Comparison of ENCODE assay signal across 12 mouse cellular contexts in genomic region chrX:73881463-73881862, GRCm38 (mm10). TPM values are rescaled to one million over a fixed set of nuclear protein-coding genes. Genes with fewer than 3 reads are reported as not detected.
A peak's percentile ranks its signal among the peaks of the same experiment; 100 is the strongest.
DNase-seq lines count a peak whose midpoint lies in the region; ATAC-seq and TF ChIP-seq lines count a peak whose summit lies in the region.
"Had no signal": no experiment of that assay in that cellular context is flagged by ENCODE, and none has a peak within 500 bp of the region (broad histone marks: within the 10 kb centered on the region; RNA-seq: fewer than 3 reads in every experiment).

No protein-coding gene starts in this region.

- 28% methylated on average over 6 of the region's 6 CpGs for WGBS in stomach, embryonic 15.5 days
- WGBS in stomach, postnatal 0 days: 31% methylated on average over 6 of the region's 6 CpGs
- 18% methylated on average over 6 of the region's 6 CpGs for WGBS in hindbrain, embryonic 14.5 days
- 28% methylated on average over 6 of the region's 6 CpGs for WGBS in limb, embryonic 14.5 days
- 25% methylated on average over 6 of the region's 6 CpGs for WGBS in liver, embryonic 11.5 days

- H3K36me3 ChIP-seq in stomach, embryonic 15.5 days: no peaks in the 10 kb centered on the region
- no peaks in the 10 kb centered on the region for H3K36me3 ChIP-seq in stomach, postnatal 0 days (ENCODE audit: control insufficient read depth, insufficient read depth, low read length)
- no peaks in the 10 kb centered on the region for H3K36me3 ChIP-seq in hindbrain, embryonic 14.5 days (replicated peaks; ENCODE audit: control insufficient read depth, insufficient read depth)
- no peaks in the 10 kb centered on the region for H3K36me3 ChIP-seq in limb, embryonic 14.5 days (ENCODE audit: control insufficient read depth, insufficient read depth, low read length)
- H3K36me3 ChIP-seq in liver, embryonic 11.5 days (ENCODE audit: control insufficient read depth, insufficient read depth, low read length): no peaks in the 10 kb centered on the region
- H3K36me3 ChIP-seq: liver, embryonic 13.5 days had no signal

- H3K4me2 ChIP-seq in stomach, embryonic 15.5 days: peak overlapping the region; percentile 73
- no peak overlapping the region for H3K4me2 ChIP-seq in stomach, postnatal 0 days (replicated peaks; ENCODE audit: low read depth)
- H3K4me2 ChIP-seq in hindbrain, embryonic 14.5 days (replicated peaks): peak overlapping the region; percentile 63
- peak overlapping the region; percentile 70; the same call in 1 of the 2 replicates for H3K4me2 ChIP-seq in limb, embryonic 14.5 days (replicated peaks; ENCODE audit: low read depth, low read length, severe bottlenecking)
- H3K4me2 ChIP-seq in liver, embryonic 11.5 days: no peak overlapping the region

- H3K4me3 ChIP-seq in stomach, embryonic 15.5 days (replicated peaks): no peak overlapping the region
- no peak overlapping the region for H3K4me3 ChIP-seq in stomach, postnatal 0 days (ENCODE audit: low read depth, low read length)
- peak overlapping the region; percentile 56; the same call in 1 of the 2 replicates for H3K4me3 ChIP-seq in hindbrain, embryonic 14.5 days (replicated peaks; ENCODE audit: low read length)
- no peak overlapping the region for H3K4me3 ChIP-seq in limb, embryonic 14.5 days (replicated peaks; ENCODE audit: low read length)
- no peak overlapping the region for H3K4me3 ChIP-seq in liver, embryonic 11.5 days (ENCODE audit: low read depth, low read length)

- TF ChIP-seq CTCF in stomach, postnatal 0 days (IDR thresholded peaks at IDR 0.05; ENCODE audit: low read depth): no peak

- H3K27me3 ChIP-seq in stomach, embryonic 15.5 days (replicated peaks): 0 out of 2 replicates have a peak, but pooled peaks cover 4% of the 10 kb centered on the region
- H3K27me3 ChIP-seq in stomach, postnatal 0 days (ENCODE audit: control insufficient read depth, insufficient read depth, low read length): no peaks in the 10 kb centered on the region
- H3K27me3 ChIP-seq in hindbrain, embryonic 14.5 days (ENCODE audit: control insufficient read depth, insufficient read depth, low read length): no peaks in the 10 kb centered on the region
- peaks cover 9% of the 10 kb centered on the region; the same call in 1 of the 2 replicates for H3K27me3 ChIP-seq in limb, embryonic 14.5 days (ENCODE audit: control insufficient read depth, insufficient read depth, low read length)
- peaks cover 34% of the 10 kb centered on the region for H3K27me3 ChIP-seq in liver, embryonic 11.5 days (replicated peaks; ENCODE audit: control insufficient read depth, insufficient read depth, low read length)
- H3K27me3 ChIP-seq: CH12.LX had no signal

- no peaks in the 10 kb centered on the region for H3K9me3 ChIP-seq in stomach, embryonic 15.5 days
- no peaks in the 10 kb centered on the region for H3K9me3 ChIP-seq in stomach, postnatal 0 days (ENCODE audit: control insufficient read depth, low read length)
- H3K9me3 ChIP-seq in hindbrain, embryonic 14.5 days (ENCODE audit: control insufficient read depth, low read length): no peaks in the 10 kb centered on the region
- no peaks in the 10 kb centered on the region for H3K9me3 ChIP-seq in limb, embryonic 14.5 days (ENCODE audit: control insufficient read depth, low read length)
- H3K9me3 ChIP-seq in liver, embryonic 11.5 days (ENCODE audit: control insufficient read depth, low read length): no peaks in the 10 kb centered on the region
- H3K9me3 ChIP-seq: liver, embryonic 13.5 days had no signal

- no peak for TF ChIP-seq EP300 in stomach, postnatal 0 days (optimal IDR thresholded peaks at IDR 0.05)

- no peak for DNase-seq in stomach, postnatal 0 days (ENCODE audit: low spot score)
- DNase-seq in hindbrain, embryonic 14.5 days (ENCODE audit: low spot score): no peak
- DNase-seq in limb, embryonic 14.5 days (ENCODE audit: low spot score): no peak
- no peak for DNase-seq in liver, embryonic 11.5 days (ENCODE audit: low spot score)
- DNase-seq in lung, postnatal 10 days: no peak
- DNase-seq in left cerebral cortex, adult 8-10 months (ENCODE audit: low spot score in 2 of 2): no peak
- no peak for DNase-seq in layer of hippocampus, adult 8-10 months (ENCODE audit: low spot score in 2 of 2)
- DNase-seq: adrenal gland, postnatal 25 days; heart, postnatal 4 days; liver, embryonic 13.5 days had no signal

- ATAC-seq in stomach, embryonic 15.5 days (ENCODE audit: insufficient read depth, low FRiP score, low read depth): no peak
- ATAC-seq in stomach, postnatal 0 days (ENCODE audit: low FRiP score, low TSS enrichment): no peak
- ATAC-seq in hindbrain, embryonic 14.5 days (ENCODE audit: low FRiP score): peak; percentile 34
- no peak for ATAC-seq in limb, embryonic 14.5 days (ENCODE audit: low FRiP score, low read depth)
- ATAC-seq in liver, embryonic 11.5 days (replicated peaks; ENCODE audit: low FRiP score): no peak

- H3K27ac ChIP-seq in stomach, embryonic 15.5 days: no peak overlapping the region
- H3K27ac ChIP-seq in stomach, postnatal 0 days (replicated peaks): no peak overlapping the region
- H3K27ac ChIP-seq in hindbrain, embryonic 14.5 days: peak overlapping the region; percentile 79; the same call in 1 of the 2 replicates
- no peak overlapping the region for H3K27ac ChIP-seq in limb, embryonic 14.5 days (replicated peaks; ENCODE audit: low read depth, low read length)
- H3K27ac ChIP-seq in liver, embryonic 11.5 days (ENCODE audit: low read depth, low read length): no peak overlapping the region
- H3K27ac ChIP-seq: liver, embryonic 13.5 days had no signal

- no peaks in the 10 kb centered on the region for H3K4me1 ChIP-seq in stomach, embryonic 15.5 days
- H3K4me1 ChIP-seq in stomach, postnatal 0 days (replicated peaks; ENCODE audit: control insufficient read depth, insufficient read depth): no peaks in the 10 kb centered on the region
- peaks cover 8% of the 10 kb centered on the region; the same call in 1 of the 2 replicates for H3K4me1 ChIP-seq in hindbrain, embryonic 14.5 days (replicated peaks; ENCODE audit: control insufficient read depth, insufficient read depth, low read length)
- H3K4me1 ChIP-seq in limb, embryonic 14.5 days (ENCODE audit: control insufficient read depth, insufficient read depth, low read length): peaks cover 2% of the 10 kb centered on the region; the same call in 1 of the 2 replicates
- H3K4me1 ChIP-seq in liver, embryonic 11.5 days (replicated peaks; ENCODE audit: control insufficient read depth, insufficient read depth, low read length): no peaks in the 10 kb centered on the region

- no peak overlapping the region for H3K9ac ChIP-seq in stomach, embryonic 15.5 days
- H3K9ac ChIP-seq in stomach, postnatal 0 days (ENCODE audit: low read length): no peak overlapping the region
- peak overlapping the region; percentile 80 for H3K9ac ChIP-seq in hindbrain, embryonic 14.5 days
- no peak overlapping the region for H3K9ac ChIP-seq in limb, embryonic 14.5 days (ENCODE audit: low read depth, low read length, severe bottlenecking)
- H3K9ac ChIP-seq in liver, embryonic 11.5 days (ENCODE audit: low read depth, low read length): no peak overlapping the region
- H3K9ac ChIP-seq: liver, embryonic 13.5 days had no signal

- no peak for TF ChIP-seq POLR2A in limb, embryonic 14.5 days (IDR thresholded peaks at IDR 0.05; ENCODE audit: borderline replicate concordance, extremely low read depth, insufficient read depth, insufficient read length)

RNA-seq across cellular contexts. Expression of gene Avpr2, which starts 10.4 kb away (rescaled TPM):
- polyA plus RNA-seq in stomach, embryonic 15.5 days (2015; fragmentation: Nextera tagmentation; extraction: Ambion mirVana): 0.21 and 0.22 TPM in 2 replicates
- polyA plus RNA-seq in stomach, postnatal 0 days (2015; fragmentation: Nextera tagmentation; extraction: Ambion mirVana): 0.42 and 0.67 TPM in 2 replicates
- 0.39 TPM in 1 of 2 replicates, not detected in the other for polyA plus RNA-seq in hindbrain, embryonic 14.5 days (2014; fragmentation: Nextera tagmentation; extraction: Ambion mirVana)
- 0.03 TPM in 1 of 2 replicates, not detected in the other for polyA plus RNA-seq in limb, embryonic 14.5 days (2012; rRNA removed)
- polyA plus RNA-seq in limb, embryonic 14.5 days (2014; fragmentation: Nextera tagmentation; extraction: Ambion mirVana): 0.10 TPM in 1 of 2 replicates, not detected in the other
- 0.17 and 0.22 TPM in 2 replicates for polyA plus RNA-seq in liver, embryonic 11.5 days (2014; fragmentation: Nextera tagmentation; extraction: Ambion mirVana)
- not detected for total RNA-seq in left cerebral cortex, adult 8-10 months (2022)
- total RNA-seq in layer of hippocampus, adult 8-10 months (2022): not detected
- total RNA-seq: adrenal gland, postnatal 25 days; heart, postnatal 4 days had no signal

RNA-seq across cellular contexts. Expression of gene L1cam, which starts 14.4 kb away (rescaled TPM):
- 8.2 and 9.3 TPM in 2 replicates for polyA plus RNA-seq in stomach, embryonic 15.5 days (2015; fragmentation: Nextera tagmentation; extraction: Ambion mirVana)
- 3.9 and 5.8 TPM in 2 replicates for polyA plus RNA-seq in stomach, postnatal 0 days (2015; fragmentation: Nextera tagmentation; extraction: Ambion mirVana)
- 135 and 147 TPM in 2 replicates for polyA plus RNA-seq in hindbrain, embryonic 14.5 days (2014; fragmentation: Nextera tagmentation; extraction: Ambion mirVana)
- polyA plus RNA-seq in limb, embryonic 14.5 days (2012; rRNA removed): 7.8 and 8.6 TPM in 2 replicates
- 2.9 and 4.6 TPM in 2 replicates for polyA plus RNA-seq in limb, embryonic 14.5 days (2014; fragmentation: Nextera tagmentation; extraction: Ambion mirVana)
- polyA plus RNA-seq in liver, embryonic 11.5 days (2014; fragmentation: Nextera tagmentation; extraction: Ambion mirVana): 0.42 and 0.95 TPM in 2 replicates
- total RNA-seq in left cerebral cortex, adult 8-10 months (2022): 100 to 1,000 TPM; 147 to 158 (median 153) TPM
- total RNA-seq in layer of hippocampus, adult 8-10 months (2022): 100 to 1,000 TPM; 117 to 151 (median 128) TPM

RNA-seq across cellular contexts. Expression of gene Arhgap4, which starts 40.2 kb away (rescaled TPM):
- polyA plus RNA-seq in stomach, embryonic 15.5 days (2015; fragmentation: Nextera tagmentation; extraction: Ambion mirVana): 4.5 and 5.7 TPM in 2 replicates
- polyA plus RNA-seq in stomach, postnatal 0 days (2015; fragmentation: Nextera tagmentation; extraction: Ambion mirVana): 1.2 TPM in 2 replicates
- 3.0 and 3.1 TPM in 2 replicates for polyA plus RNA-seq in hindbrain, embryonic 14.5 days (2014; fragmentation: Nextera tagmentation; extraction: Ambion mirVana)
- polyA plus RNA-seq in limb, embryonic 14.5 days (2012; rRNA removed): 8.8 and 9.3 TPM in 2 replicates
- polyA plus RNA-seq in limb, embryonic 14.5 days (2014; fragmentation: Nextera tagmentation; extraction: Ambion mirVana): 2.7 and 3.7 TPM in 2 replicates
- 10.2 and 12.9 TPM in 2 replicates for polyA plus RNA-seq in liver, embryonic 11.5 days (2014; fragmentation: Nextera tagmentation; extraction: Ambion mirVana)
- total RNA-seq in left cerebral cortex, adult 8-10 months (2022): 1 to 10 TPM; 4.3 to 5.1 (median 4.7) TPM
- total RNA-seq in layer of hippocampus, adult 8-10 months (2022): 1 to 10 TPM; 4.9 to 8.0 (median 6.0) TPM

RNA-seq across cellular contexts. Expression of gene Naa10, which starts 40.3 kb away (rescaled TPM):
- polyA plus RNA-seq in stomach, embryonic 15.5 days (2015; fragmentation: Nextera tagmentation; extraction: Ambion mirVana): 144 and 156 TPM in 2 replicates
- 82.6 and 88.2 TPM in 2 replicates for polyA plus RNA-seq in stomach, postnatal 0 days (2015; fragmentation: Nextera tagmentation; extraction: Ambion mirVana)
- 86.8 and 98.0 TPM in 2 replicates for polyA plus RNA-seq in hindbrain, embryonic 14.5 days (2014; fragmentation: Nextera tagmentation; extraction: Ambion mirVana)
- polyA plus RNA-seq in limb, embryonic 14.5 days (2012; rRNA removed): 114 and 128 TPM in 2 replicates
- 112 and 117 TPM in 2 replicates for polyA plus RNA-seq in limb, embryonic 14.5 days (2014; fragmentation: Nextera tagmentation; extraction: Ambion mirVana)
- 210 TPM in 2 replicates for polyA plus RNA-seq in liver, embryonic 11.5 days (2014; fragmentation: Nextera tagmentation; extraction: Ambion mirVana)
- total RNA-seq in left cerebral cortex, adult 8-10 months (2022): 10 to 100 TPM; 47.7 to 62.7 (median 57.0) TPM
- 10 to 100 TPM; 64.7 to 73.9 (median 67.1) TPM for total RNA-seq in layer of hippocampus, adult 8-10 months (2022)

RNA-seq across cellular contexts. Expression of gene Renbp, which starts 49.2 kb away (rescaled TPM):
- polyA plus RNA-seq in stomach, embryonic 15.5 days (2015; fragmentation: Nextera tagmentation; extraction: Ambion mirVana): 49.5 and 55.0 TPM in 2 replicates
- polyA plus RNA-seq in stomach, postnatal 0 days (2015; fragmentation: Nextera tagmentation; extraction: Ambion mirVana): 19.2 and 19.7 TPM in 2 replicates
- 11.3 and 15.4 TPM in 2 replicates for polyA plus RNA-seq in hindbrain, embryonic 14.5 days (2014; fragmentation: Nextera tagmentation; extraction: Ambion mirVana)
- 29.6 and 33.7 TPM in 2 replicates for polyA plus RNA-seq in limb, embryonic 14.5 days (2012; rRNA removed)
- polyA plus RNA-seq in limb, embryonic 14.5 days (2014; fragmentation: Nextera tagmentation; extraction: Ambion mirVana): 34.0 and 39.3 TPM in 2 replicates
- polyA plus RNA-seq in liver, embryonic 11.5 days (2014; fragmentation: Nextera tagmentation; extraction: Ambion mirVana): 30.3 and 32.5 TPM in 2 replicates
- total RNA-seq in left cerebral cortex, adult 8-10 months (2022): 10 to 100 TPM in 1 of 4 experiments, 1 to 10 TPM in 3; 5.3 to 15.8 (median 7.5) TPM
- 10 to 100 TPM in 3 of 4 experiments, 1 to 10 TPM in 1; 4.9 to 20.0 (median 14.7) TPM for total RNA-seq in layer of hippocampus, adult 8-10 months (2022)

Comparison
In these comparisons a context has a peak if more than half of its experiments do, and no peak if none do; other contexts are left out.
1. H3K4me2 ChIP-seq: peak in stomach, embryonic 15.5 days (single experiment), hindbrain, embryonic 14.5 days (single experiment) and limb, embryonic 14.5 days (single experiment); none in stomach, postnatal 0 days (single experiment) and liver, embryonic 11.5 days (single experiment).
2. RNA of gene L1cam, which starts 14.4 kb away (polyA plus RNA-seq): 135 to 147 TPM in hindbrain, embryonic 14.5 days; 8.2 to 9.3 TPM in stomach, embryonic 15.5 days, 2.9 to 8.6 TPM in limb, embryonic 14.5 days, 3.9 to 5.8 TPM in stomach, postnatal 0 days and 0.42 to 0.95 TPM in liver, embryonic 11.5 days; every median in the first group is over 10 times any median in the second.